Mouse (Mus musculus) forebrain, embryonic 13.5 days (tissue): Measurements from ENCODE around the gene Rab20. TPM values are rescaled to one million over a fixed set of nuclear protein-coding genes. Genes with fewer than 3 reads are reported as not detected.
"Not testable (repeated sequence)": the region's sequence is repeated elsewhere in the genome, so short reads cannot be mapped to it uniquely, and the experiment has no call there.

Experiments
- ATAC-seq: fragments of 200-750 bp; cut with Nextera tagmentation; 2 replicates; pipeline ENCODE4 v1.8.0; 2017
- H3K27ac ChIP-seq: fragments of 300-500 bp; sonication (generic); 2 replicates; pipeline ENCODE4 v1.5.1; 2015; ENCODE audit warnings: inconsistent platforms, mild to moderate bottlenecking, moderate library complexity
- H3K27me3 ChIP-seq: fragments of 300-500 bp; sonication (generic); 2 replicates; pipeline ENCODE4 v1.6.1; 2015; ENCODE audit warnings: mild to moderate bottlenecking, inconsistent platforms
- H3K36me3 ChIP-seq: fragments of 300-500 bp; sonication (generic); 2 replicates; pipeline ENCODE4 v1.6.1; 2015; ENCODE audit warnings: mild to moderate bottlenecking, inconsistent platforms; ENCODE audit not compliant: poor library complexity, severe bottlenecking
- H3K4me1 ChIP-seq: fragments of 300-500 bp; sonication (generic); 2 replicates; pipeline ENCODE4 v1.6.1; 2015; ENCODE audit warnings: inconsistent platforms
- H3K4me2 ChIP-seq: fragments of 300-500 bp; sonication (generic); 2 replicates; pipeline ENCODE4 v1.6.1; 2015; ENCODE audit warnings: inconsistent platforms, mild to moderate bottlenecking, moderate library complexity
- H3K4me3 ChIP-seq: fragments of 300-500 bp; sonication (generic); 2 replicates; pipeline ENCODE4 v1.5.1; 2015; ENCODE audit warnings: mild to moderate bottlenecking, inconsistent platforms
- H3K9ac ChIP-seq: fragments of 300-500 bp; sonication (generic); 2 replicates; pipeline ENCODE4 v1.6.1; 2015; ENCODE audit warnings: mild to moderate bottlenecking, inconsistent platforms
- H3K9me3 ChIP-seq: fragments of 300-500 bp; sonication (generic); replicated peaks from 2 replicates; pipeline ENCODE4 v1.6.1; 2016; ENCODE audit warnings: inconsistent platforms
- WGBS: fragments of 180-500 bp; shearing (Covaris S2); methylation state at CpG from one replicate; pipeline ENCODE4 v1.1.7; 2015; 5-methylcytosine and 5-hydroxymethylcytosine counted together
- polyA plus RNA-seq: library from polyadenylated mRNA; unstranded; fragments of >200 nt; fragmentation: Nextera tagmentation; extraction: Ambion mirVana; gene quantifications from 2 replicates; pipeline ENCODE4 v1.2.1, GENCODE M21; 2015

The Rab20 gene
- polyA plus RNA-seq, 1 experiment from 2014 or later: 0.34 TPM

GRCm38 (mm10) chr8:11477178-11477553, 1.3 kb downstream of the Rab20 start:
- Histone ChIP-seq H3K36me3 (no peaks in the 10 kb centered on the region), H3K4me2 (peak overlapping the region; percentile 98), H3K9me3 (no peaks in the 10 kb centered on the region), H3K4me3 (peak overlapping the region; percentile 20), H3K27ac (no peak overlapping the region), H3K4me1 (peaks cover 27% of the 10 kb centered on the region), H3K9ac (no peak overlapping the region), H3K27me3 (peaks cover 89% of the 10 kb centered on the region)
- WGBS: 3% methylated on average over 9 of the region's 9 CpGs
- no peak for ATAC-seq

- 6% methylated on average over 24 of the region's 24 CpGs for WGBS
- peak overlapping the region; percentile 20 for H3K4me3 ChIP-seq
Observed at GRCm38 (mm10) chr8:11476338-11477177, 2.0 kb downstream of the Rab20 start.

GRCm38 (mm10) chr8:11475876-11476275, 2.6 kb downstream of the Rab20 start:
- 22% methylated on average over 2 of the region's 2 CpGs for WGBS
- no peaks in the 10 kb centered on the region for H3K36me3 ChIP-seq
- no peak overlapping the region for H3K4me3 ChIP-seq
- H3K9ac ChIP-seq: no peak overlapping the region
- H3K9me3 ChIP-seq: no peaks in the 10 kb centered on the region
- H3K4me1 ChIP-seq: peaks cover 30% of the 10 kb centered on the region
- H3K4me2 ChIP-seq: no peak overlapping the region
- no peak for ATAC-seq
- H3K27ac ChIP-seq: no peak overlapping the region
- H3K27me3 ChIP-seq: peaks cover 78% of the 10 kb centered on the region

More at GRCm38 (mm10) chr8:11476338-11477177, 2.0 kb downstream of the Rab20 start:
- no peaks in the 10 kb centered on the region for H3K9me3 ChIP-seq
- peaks cover 27% of the 10 kb centered on the region for H3K4me1 ChIP-seq
- peak overlapping the region; percentile 98 for H3K4me2 ChIP-seq
- H3K27ac ChIP-seq: no peak overlapping the region
- H3K36me3 ChIP-seq: no peaks in the 10 kb centered on the region
- H3K27me3 ChIP-seq: peaks cover 83% of the 10 kb centered on the region
- no peak overlapping the region for H3K9ac ChIP-seq
- no peak for ATAC-seq

- Histone ChIP-seq H3K9me3 (no peaks in the 10 kb centered on the region), H3K4me3 (no peak overlapping the region), H3K36me3 (no peaks in the 10 kb centered on the region), H3K4me2 (no peak overlapping the region), H3K4me1 (peaks cover 32% of the 10 kb centered on the region), H3K27ac (no peak overlapping the region), H3K27me3 (peaks cover 73% of the 10 kb centered on the region), H3K9ac (no peak overlapping the region)
- WGBS: 3% methylated on average over 9 of the region's 10 CpGs
- no peak for ATAC-seq
Observed at GRCm38 (mm10) chr8:11475397-11475796, 3.1 kb downstream of the Rab20 start.

GRCm38 (mm10) chr8:11473072-11473471, 5.4 kb downstream of the Rab20 start:
- WGBS: 57% methylated on average over 4 of the region's 4 CpGs
- no peak overlapping the region for H3K4me3 ChIP-seq
- H3K36me3 ChIP-seq: no peaks in the 10 kb centered on the region
- H3K27ac ChIP-seq: no peak overlapping the region
- H3K4me2 ChIP-seq: no peak overlapping the region
- H3K27me3 ChIP-seq: peaks cover 50% of the 10 kb centered on the region
- no peak overlapping the region for H3K9ac ChIP-seq
- H3K9me3 ChIP-seq: no peaks in the 10 kb centered on the region
- peaks cover 23% of the 10 kb centered on the region for H3K4me1 ChIP-seq
- no peak for ATAC-seq

- H3K27me3 ChIP-seq: peaks cover 33% of the 10 kb centered on the region
- H3K9ac ChIP-seq: no peak overlapping the region
- WGBS: 25% methylated on average over 8 of the region's 8 CpGs
- no peak for ATAC-seq
- no peak overlapping the region for H3K4me2 ChIP-seq
- H3K9me3 ChIP-seq: peaks cover 3% of the 10 kb centered on the region; the same call in 1 of the 2 replicates
- no peak overlapping the region for H3K27ac ChIP-seq
- no peak overlapping the region for H3K4me3 ChIP-seq
- H3K4me1 ChIP-seq: peaks cover 6% of the 10 kb centered on the region; the same call in 1 of the 2 replicates
- H3K36me3 ChIP-seq: no peaks in the 10 kb centered on the region
Observed at GRCm38 (mm10) chr8:11471309-11471708, 7.2 kb downstream of the Rab20 start.

- H3K27ac ChIP-seq: no peak overlapping the region
- H3K4me1 ChIP-seq: peaks cover 5% of the 10 kb centered on the region; the same call in 1 of the 2 replicates
- peaks cover 26% of the 10 kb centered on the region for H3K27me3 ChIP-seq
- H3K4me2 ChIP-seq: no peak overlapping the region
- H3K9me3 ChIP-seq: peaks cover 3% of the 10 kb centered on the region; the same call in 1 of the 2 replicates
- WGBS: 73% methylated on average over 7 of the region's 7 CpGs
- no peak overlapping the region for H3K4me3 ChIP-seq
- no peaks in the 10 kb centered on the region for H3K36me3 ChIP-seq
- H3K9ac ChIP-seq: no peak overlapping the region
- ATAC-seq: no peak
Observed at GRCm38 (mm10) chr8:11470694-11471093, 7.8 kb downstream of the Rab20 start.

- H3K4me3 ChIP-seq: no peak overlapping the region
Observed at GRCm38 (mm10) chr8:11469095-11469494, 9.4 kb downstream of the Rab20 start.

GRCm38 (mm10) chr8:11466528-11466927, 12.0 kb downstream of the Rab20 start:
- not testable (repeated sequence) for H3K4me1 ChIP-seq, ATAC-seq, H3K36me3 ChIP-seq, H3K27me3 ChIP-seq, H3K9me3 ChIP-seq, H3K4me2 ChIP-seq, H3K27ac ChIP-seq, H3K4me3 ChIP-seq, H3K9ac ChIP-seq
- 64% methylated on average over 5 of the region's 5 CpGs for WGBS

More at GRCm38 (mm10) chr8:11469095-11469494, 9.4 kb downstream of the Rab20 start:
- Histone ChIP-seq H3K9me3 (peaks cover 3% of the 10 kb centered on the region; the same call in 1 of the 2 replicates), H3K27me3 (peaks cover 12% of the 10 kb centered on the region), H3K4me2 (no peak overlapping the region), H3K4me1 (peaks cover 5% of the 10 kb centered on the region; the same call in 1 of the 2 replicates), H3K27ac (no peak overlapping the region), H3K36me3 (no peaks in the 10 kb centered on the region), H3K9ac (no peak overlapping the region)
- ATAC-seq: no peak
- WGBS: 7% methylated on average over 3 of the region's 3 CpGs

- no peak overlapping the region for H3K27ac ChIP-seq
- no peak overlapping the region for H3K9ac ChIP-seq
- no peak overlapping the region for H3K4me2 ChIP-seq
- no peak for ATAC-seq
- no peak overlapping the region for H3K4me3 ChIP-seq
- no peaks in the 10 kb centered on the region for H3K27me3 ChIP-seq
- 87% methylated on average over 4 of the region's 4 CpGs for whole genome bisulfite sequencing
- H3K4me1 ChIP-seq: no peaks in the 10 kb centered on the region
- H3K36me3 ChIP-seq: no peaks in the 10 kb centered on the region
- H3K9me3 ChIP-seq: peaks cover 3% of the 10 kb centered on the region; the same call in 1 of the 2 replicates
Observed at GRCm38 (mm10) chr8:11465619-11466018, 12.9 kb downstream of the Rab20 start.

GRCm38 (mm10) chr8:11464707-11464964, 13.9 kb downstream of the Rab20 start:
- Histone ChIP-seq H3K9ac (no peak overlapping the region), H3K4me1 (no peaks in the 10 kb centered on the region), H3K36me3 (no peaks in the 10 kb centered on the region), H3K27me3 (no peaks in the 10 kb centered on the region), H3K4me2 (no peak overlapping the region), H3K27ac (no peak overlapping the region), H3K4me3 (no peak overlapping the region), H3K9me3 (peaks cover 3% of the 10 kb centered on the region; the same call in 1 of the 2 replicates)
- WGBS: 91% methylated on average over 3 of the region's 3 CpGs
- ATAC-seq: no peak

- WGBS: 89% methylated on average over 12 of the region's 12 CpGs
- H3K9ac ChIP-seq: no peak overlapping the region
- ATAC-seq: no peak
Observed at GRCm38 (mm10) chr8:11463889-11464706, 14.4 kb downstream of the Rab20 start.

More at GRCm38 (mm10) chr8:11463889-11464706, 14.4 kb downstream of the Rab20 start:
- Histone ChIP-seq H3K4me3 (no peak overlapping the region), H3K4me2 (no peak overlapping the region), H3K27me3 (no peaks in the 10 kb centered on the region), H3K4me1 (no peaks in the 10 kb centered on the region), H3K9me3 (peaks cover 3% of the 10 kb centered on the region; the same call in 1 of the 2 replicates), H3K36me3 (no peaks in the 10 kb centered on the region), H3K27ac (no peak overlapping the region)
